Mouse (Mus musculus) spleen, adult 2 months (tissue): ENCODE results near the gene Mrpl40.

Experiments
- CTCF ChIP-seq: fragments of 200-500 bp; IDR thresholded peaks from 2 replicates; pipeline ENCODE4 v1.5.1; 2011; ENCODE audit warnings: mild to moderate bottlenecking, inconsistent platforms; ENCODE audit not compliant: insufficient read depth, insufficient read length, insufficient replicate concordance; ENCODE audit errors: extremely low read depth
- POLR2A ChIP-seq: fragments of 200-500 bp; IDR thresholded peaks from 2 replicates; pipeline ENCODE4 v1.6.1; 2011; ENCODE audit warnings: low read depth, low read length, inconsistent platforms

GRCm38 (mm10) chr16:18893840-18894372 lies 17.2 kb upstream of the Mrpl40 start:
- TF ChIP-seq CTCF (no peak), POLR2A (no peak)
